Mouse (Mus musculus) kidney, postnatal 4 days (tissue): Measurements from ENCODE around the gene Zfp563.

Experiments
- DNase-seq, 2 experiments: peaks; one replicate each; pipeline ENCODE4 v3.0.0; 2021; ENCODE audit warnings: mixed read lengths in 2 of 2

The Zfp563 gene

GRCm38 (mm10) chr17:33089220-33089949 lies at the start of gene Zfp563:
TSS of gene Zfp563 (plus strand) at chr17:33089310.
- DNase-seq = peak; percentile 94 to 96

- DNase-seq = no peak
Observed at GRCm38 (mm10) chr17:33058791-33059190, 30.3 kb upstream of the Zfp563 start.

- no peak for DNase-seq
Observed at GRCm38 (mm10) chr17:33063001-33063400, 26.1 kb upstream of the Zfp563 start.

GRCm38 (mm10) chr17:33067958-33068357 lies 21.2 kb upstream of the Zfp563 start, which contains the start of gene 4921501E09Rik:
TSS of gene 4921501E09Rik (minus strand) at chr17:33068058.
- DNase-seq = no peak

- peak; percentile 4 to 16 for DNase-seq
Observed at GRCm38 (mm10) chr17:33091630-33092029, 2.5 kb downstream of the Zfp563 start.

GRCm38 (mm10) chr17:33092391-33093193 lies 3.5 kb downstream of the Zfp563 start:
- DNase-seq = peak; percentile 91 to 94

GRCm38 (mm10) chr17:33097396-33097795 lies 8.3 kb downstream of the Zfp563 start:
- no peak for DNase-seq

- no peak for DNase-seq
Observed at GRCm38 (mm10) chr17:33124546-33124945, 35.4 kb downstream of the Zfp563 start.

GRCm38 (mm10) chr17:33126257-33126656 lies 37.1 kb downstream of the Zfp563 start:
- DNase-seq = no peak

GRCm38 (mm10) chr17:33139261-33139820 lies 50.2 kb downstream of the Zfp563 start, which contains the start of gene Morc2b:
TSS of gene Morc2b (minus strand) at chr17:33139683.
- DNase-seq = no peak
